Mouse (Mus musculus) embryo, embryonic 9.5 days (tissue): Measurements from ENCODE around the gene Map1lc3a.

Experiments
- DNase-seq: peaks from one replicate; pipeline ENCODE4 v3.0.0-alpha.2; 2017; ENCODE audit errors: extremely low spot score

The Map1lc3a gene

DNA sequence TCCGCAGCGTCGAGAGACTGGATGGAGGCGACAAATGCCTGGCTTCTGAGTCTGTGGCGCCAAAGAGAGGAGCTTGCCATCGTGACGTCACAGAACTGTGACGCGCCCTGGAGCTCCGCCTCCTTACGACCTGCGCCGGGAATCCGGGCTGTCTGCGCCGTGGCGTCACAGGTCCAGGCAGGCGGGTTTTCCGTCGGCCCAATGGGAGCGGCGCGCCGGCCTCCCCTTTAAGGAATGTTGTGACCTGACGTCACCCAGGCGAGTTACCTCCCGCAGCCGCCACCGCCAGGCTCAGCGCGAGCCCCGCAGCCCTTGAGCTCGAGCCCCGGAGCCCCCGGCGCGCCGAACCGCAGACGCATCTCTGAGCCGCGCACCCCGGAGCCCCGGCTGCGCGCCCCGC lies at the start of gene Map1lc3a:
Gene Map1lc3a (plus strand): TSS at position 103 of the 400 bp plus-strand sequence.
- DNase-seq: peak; percentile 92

DNA sequence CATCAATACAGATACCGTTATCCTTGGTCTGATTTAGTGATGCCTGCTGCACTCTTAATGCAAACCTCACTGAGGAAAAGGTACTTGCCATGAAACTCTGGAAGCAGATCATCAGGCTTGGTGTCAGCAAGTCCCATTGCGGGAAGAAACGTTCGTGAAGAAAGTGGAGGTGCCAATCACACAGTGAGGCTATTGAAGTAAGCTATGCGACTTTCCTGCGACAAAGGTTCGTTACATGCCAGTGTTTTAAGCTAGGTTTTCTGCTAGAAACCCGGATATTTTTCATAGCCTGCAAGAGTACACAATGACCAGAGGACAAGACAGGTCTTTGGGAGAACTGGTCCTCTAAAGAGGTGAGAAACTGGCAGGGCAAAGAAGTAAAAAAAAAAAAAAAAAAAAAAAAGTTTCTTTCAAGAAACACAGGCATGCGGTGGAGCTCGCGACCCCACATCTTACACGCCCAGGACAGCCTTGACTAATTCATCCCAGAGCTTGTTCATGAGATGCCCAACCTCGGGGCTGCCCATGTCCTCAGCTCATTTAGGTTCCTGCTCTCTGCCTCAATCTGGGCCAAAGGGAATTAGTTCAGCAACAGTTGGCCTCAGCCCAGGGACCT lies 40.2 kb upstream of the Map1lc3a start:
- peak; percentile 37 for DNase-seq

DNA sequence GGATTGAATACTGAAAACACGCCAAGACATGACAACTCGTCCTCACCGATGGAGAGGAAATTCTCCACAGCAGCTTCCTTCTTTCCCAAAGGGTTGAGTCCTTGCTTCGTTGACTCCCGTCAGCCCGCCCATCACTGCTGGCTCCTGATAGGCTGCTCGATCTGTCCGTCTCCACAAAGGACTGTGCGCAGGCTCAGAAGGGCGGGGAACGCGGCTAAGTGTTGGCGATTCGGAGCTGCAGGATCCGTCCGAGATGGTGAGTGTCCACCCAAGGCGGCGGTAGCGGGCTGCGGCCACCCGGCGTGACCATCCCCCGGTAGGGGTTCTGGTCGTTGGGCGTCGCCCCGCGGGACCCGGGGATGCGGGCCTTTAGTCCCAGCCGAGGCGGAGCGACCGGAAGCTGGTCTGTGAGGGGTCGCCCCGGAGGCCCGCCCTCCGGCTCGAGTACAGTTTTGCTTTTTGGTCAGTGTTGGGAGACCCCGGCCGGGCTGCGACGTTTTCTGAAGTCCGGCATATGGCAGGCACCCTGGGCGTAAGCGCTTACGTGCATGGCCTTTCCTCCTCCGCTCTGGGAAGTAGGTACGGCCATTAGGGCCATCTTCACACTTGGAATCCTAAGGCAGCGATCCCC lies 39.6 kb upstream of the Map1lc3a start, which contains the start of gene Dynlrb1:
Gene Dynlrb1 (plus strand): TSS at position 172 of the 631 bp plus-strand sequence.
- peak; percentile 99 for DNase-seq

DNA sequence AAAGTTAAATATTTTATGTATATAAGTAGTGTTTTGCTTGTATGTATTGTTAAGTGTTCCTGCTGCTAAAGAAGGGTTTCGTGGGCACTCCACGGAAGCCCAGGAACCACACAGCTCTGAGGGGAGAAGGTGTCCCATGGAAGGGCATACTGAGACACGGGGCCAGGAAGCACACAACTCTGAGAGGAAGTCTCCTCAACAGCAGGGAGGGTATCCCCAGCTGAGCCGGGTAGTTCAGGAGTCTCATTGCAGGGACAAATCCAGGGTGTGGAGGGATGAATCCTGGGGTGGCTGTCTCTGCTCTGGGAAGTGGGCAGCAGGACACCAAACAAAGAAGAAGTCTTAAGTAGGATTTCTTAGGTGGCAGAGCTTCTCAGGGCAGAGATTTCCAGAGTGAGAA lies 38.8 kb upstream of the Map1lc3a start:
- DNase-seq: peak; percentile 2

- DNase-seq: no peak
Measured at GRCm38 (mm10) chr2:155240915-155241314, 35.2 kb upstream of the Map1lc3a start.

DNA sequence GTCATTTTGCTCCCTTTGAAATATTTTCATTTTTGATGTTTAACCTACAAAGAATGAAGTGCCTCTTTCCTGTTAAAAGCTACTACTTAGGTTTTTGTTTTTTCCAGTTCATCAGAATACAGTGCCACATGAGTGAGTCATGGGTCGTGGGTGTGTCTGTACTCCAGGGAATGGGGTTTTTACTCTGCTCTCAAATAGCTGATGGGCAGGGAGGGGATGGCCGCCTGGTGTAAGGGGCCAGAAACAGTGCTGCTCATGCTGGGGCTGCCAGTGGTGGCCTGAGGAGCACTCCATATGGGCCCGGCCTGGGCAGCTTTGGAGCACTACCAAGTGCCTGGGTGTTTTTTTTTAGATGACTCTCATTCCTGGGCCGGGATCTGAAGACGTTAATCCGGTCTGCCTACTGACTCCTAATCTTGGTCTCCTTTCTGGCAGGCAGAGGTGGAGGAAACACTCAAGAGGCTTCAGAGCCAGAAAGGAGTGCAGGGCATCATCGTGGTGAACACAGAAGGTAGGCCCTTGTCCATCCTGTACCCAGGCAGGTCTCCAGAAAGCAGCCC lies 33.7 kb upstream of the Map1lc3a start:
- DNase-seq: no peak

DNA sequence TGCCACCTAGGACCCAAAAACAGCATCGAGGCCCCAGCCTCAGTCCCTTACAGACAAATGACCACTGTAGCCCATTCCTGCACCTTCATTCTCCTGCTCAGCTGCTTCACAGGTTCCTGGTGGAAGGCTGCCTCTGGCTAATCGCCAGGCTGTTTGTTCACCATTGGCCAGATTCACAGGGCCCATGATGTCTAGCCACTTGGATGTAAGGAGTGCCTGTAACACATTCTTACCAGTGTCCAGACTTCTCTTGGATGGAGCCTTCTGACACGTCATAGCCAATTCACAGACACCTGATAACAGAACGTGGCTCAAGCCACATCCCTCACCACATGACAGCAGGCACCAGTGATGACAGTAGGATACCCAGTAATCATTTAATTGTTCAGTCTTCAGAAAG lies 29.9 kb upstream of the Map1lc3a start:
- no peak for DNase-seq

- no peak for DNase-seq
Measured at GRCm38 (mm10) chr2:155248206-155248605, 27.9 kb upstream of the Map1lc3a start.

- no peak for DNase-seq
Measured at GRCm38 (mm10) chr2:155248718-155249117, 27.4 kb upstream of the Map1lc3a start.

GRCm38 (mm10) chr2:155249588-155249987 lies 26.5 kb upstream of the Map1lc3a start:
- DNase-seq: no peak

GRCm38 (mm10) chr2:155265526-155265925 lies 10.6 kb upstream of the Map1lc3a start:
- DNase-seq: no peak

DNA sequence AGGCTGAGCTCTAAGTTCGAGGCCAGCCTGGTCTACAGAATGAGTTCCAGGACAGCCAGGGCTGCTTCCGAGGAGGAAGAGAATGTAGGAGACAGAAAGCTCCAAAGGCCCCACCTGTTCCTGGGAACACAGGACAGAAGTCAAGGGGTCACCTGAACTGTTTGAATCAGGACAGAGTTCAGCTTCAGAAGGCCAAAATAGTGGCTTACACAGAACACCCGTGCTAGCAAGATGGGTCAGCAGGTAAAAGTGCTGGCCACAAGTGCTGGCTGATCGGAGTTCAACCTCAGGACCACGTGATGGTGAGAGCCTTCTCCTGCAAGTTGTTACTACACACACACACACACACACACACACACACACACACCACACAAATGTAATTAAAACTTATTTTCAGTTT lies 9.2 kb upstream of the Map1lc3a start:
- DNase-seq: no peak

- DNase-seq: no peak
Measured at GRCm38 (mm10) chr2:155271957-155272356, 4.1 kb upstream of the Map1lc3a start.

DNA sequence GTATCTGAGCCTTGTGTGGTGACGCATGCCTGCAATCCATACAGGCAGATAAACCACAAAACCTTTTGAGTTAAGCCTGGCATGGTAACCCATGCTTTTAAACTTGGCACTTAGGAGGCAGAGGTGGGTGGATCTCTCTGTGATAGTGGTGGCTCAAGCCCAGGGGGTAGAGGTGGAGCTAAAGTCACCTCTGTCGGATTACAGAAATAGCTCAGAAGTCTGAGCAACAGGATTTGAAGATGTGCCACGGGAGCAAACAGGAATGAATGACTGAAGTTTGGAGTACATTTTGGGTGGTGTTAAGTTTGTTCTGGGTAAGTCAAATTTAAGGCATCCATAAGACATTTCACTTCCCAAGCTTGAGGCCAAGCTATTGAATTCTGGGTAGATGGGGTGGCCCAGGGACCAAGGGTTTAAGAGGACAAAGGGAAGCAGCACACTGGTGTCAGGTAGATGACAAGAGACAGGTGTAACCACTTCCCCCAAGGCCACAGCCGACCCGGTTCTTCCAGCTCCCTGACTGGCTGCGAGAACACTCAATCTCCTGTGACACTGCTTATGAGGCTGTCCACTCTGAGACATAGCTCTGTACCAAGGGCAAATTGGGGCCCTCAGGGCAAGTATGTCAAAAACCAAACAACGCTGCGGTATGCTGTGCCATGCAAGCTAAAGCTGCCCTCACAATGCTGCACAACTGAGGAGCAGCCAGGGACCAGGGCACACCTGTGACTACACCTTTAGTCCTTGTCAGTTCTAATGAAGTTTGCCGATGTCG lies 3.5 kb upstream of the Map1lc3a start:
- DNase-seq: no peak

DNA sequence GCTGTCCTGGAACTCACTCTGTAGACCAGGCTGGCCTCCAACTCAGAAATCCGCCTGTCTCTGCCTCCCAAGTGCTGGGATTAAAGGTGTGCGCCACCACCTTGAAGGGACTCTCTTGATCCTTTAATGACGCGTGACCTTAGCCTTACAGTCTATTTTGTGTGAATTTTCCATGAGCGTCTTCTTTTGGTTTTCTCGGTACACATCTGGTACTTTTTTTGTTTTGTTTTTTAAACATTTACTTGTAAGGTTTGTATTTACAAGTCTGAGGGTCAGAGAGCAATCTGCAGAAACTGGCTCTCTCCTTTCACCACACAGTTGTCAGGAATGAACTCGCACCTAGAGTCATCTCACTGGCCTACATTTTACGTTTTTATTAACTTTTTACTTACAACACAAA lies 2.5 kb upstream of the Map1lc3a start:
- no peak for DNase-seq

DNA sequence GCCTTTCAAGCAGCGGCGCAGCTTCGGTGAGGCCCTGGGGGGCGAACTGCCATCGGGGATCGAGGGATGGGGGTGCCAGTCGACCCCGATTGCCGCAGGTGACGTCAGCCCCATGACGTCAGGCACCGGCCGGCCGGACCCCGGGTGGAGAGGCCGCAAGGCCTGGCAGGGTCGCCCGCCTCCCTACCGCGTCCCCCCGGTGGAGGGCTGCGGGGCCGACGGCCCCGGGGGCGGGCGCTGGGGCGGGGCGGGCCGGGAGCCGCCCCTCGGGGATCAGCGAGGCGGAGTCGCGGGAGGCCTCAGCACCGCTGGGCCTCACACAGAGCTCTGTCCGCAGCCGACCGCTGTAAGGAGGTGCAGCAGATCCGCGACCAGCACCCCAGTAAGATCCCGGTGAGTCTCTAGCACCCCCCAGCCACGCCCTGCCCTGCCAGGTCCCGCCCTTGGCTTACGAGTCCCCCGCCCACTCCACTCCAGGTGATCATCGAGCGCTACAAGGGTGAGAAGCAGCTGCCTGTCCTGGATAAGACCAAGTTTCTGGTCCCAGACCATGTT lies 601 bp downstream of the Map1lc3a start:
- peak; percentile 78 for DNase-seq

DNA sequence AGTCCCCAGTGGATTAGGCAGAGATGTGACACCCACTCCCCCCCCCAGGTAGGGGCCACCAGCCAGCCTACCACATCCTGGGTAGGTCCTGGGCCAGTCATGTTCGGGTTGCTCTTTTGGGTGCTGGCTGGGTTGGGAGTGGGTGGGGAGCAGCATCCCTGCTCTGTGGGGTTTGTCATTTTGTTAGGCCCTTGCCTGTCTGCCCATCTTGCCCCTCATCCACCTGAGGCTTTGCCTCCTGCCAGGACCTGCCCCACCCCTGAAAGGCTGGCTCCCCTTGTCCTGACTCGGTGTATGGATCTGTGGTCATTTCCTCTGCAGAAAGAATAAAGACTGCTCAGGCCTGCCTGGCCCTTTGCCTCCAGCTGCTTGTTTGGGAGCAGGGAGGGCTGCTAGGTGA lies 1.6 kb downstream of the Map1lc3a start:
- DNase-seq: no peak

GRCm38 (mm10) chr2:155278361-155278760 lies 2.3 kb downstream of the Map1lc3a start:
- no peak for DNase-seq

GRCm38 (mm10) chr2:155279163-155279562 lies 3.1 kb downstream of the Map1lc3a start:
- DNase-seq: no peak

DNA sequence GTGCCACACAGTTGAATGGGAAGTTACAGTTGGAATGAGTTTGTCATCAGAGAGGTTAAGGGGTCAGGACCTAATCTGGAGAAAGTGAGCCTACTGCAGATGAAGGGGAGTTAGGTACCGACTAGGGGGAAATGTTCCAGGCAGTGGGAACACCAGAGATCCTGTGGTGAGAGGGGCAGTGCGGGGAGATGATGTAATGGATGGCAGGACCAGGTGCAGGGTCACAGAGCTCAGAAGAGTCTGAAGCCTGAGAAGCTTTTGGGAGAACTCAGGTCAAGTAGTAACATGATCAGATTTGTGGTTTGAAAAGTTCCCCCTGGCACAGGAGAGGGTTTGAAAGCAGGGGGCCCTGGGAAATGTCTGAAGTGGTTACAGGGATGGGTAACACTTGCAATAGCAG lies 4.0 kb downstream of the Map1lc3a start:
- DNase-seq: no peak

GRCm38 (mm10) chr2:155283793-155284192 lies 7.7 kb downstream of the Map1lc3a start:
- DNase-seq: no peak

DNA sequence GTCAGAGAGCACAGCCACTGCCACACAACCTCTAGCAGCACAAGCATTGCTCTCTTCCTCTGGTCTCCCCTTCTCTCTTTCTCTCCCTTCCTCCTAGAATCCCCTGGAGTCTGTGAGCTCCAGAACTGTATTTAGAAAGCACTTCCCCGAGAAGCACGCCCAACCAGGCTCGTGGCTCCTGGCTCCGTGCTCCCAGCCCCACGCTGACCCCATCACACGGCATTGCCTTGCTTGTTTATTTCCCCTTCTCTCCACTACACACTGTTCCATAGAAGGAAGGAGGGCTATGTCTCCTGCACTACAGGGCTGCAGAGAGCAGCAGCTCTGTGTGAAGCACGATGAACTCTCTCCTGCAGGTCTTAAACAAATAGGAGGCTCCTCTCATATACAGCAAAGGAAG lies 8.6 kb downstream of the Map1lc3a start:
- DNase-seq: no peak
